Mouse (Mus musculus) kidney, adult 10 weeks (tissue): Measurements from ENCODE around the gene Heph. TPM values are rescaled to one million over a fixed set of nuclear protein-coding genes. Genes with fewer than 3 reads are reported as not detected.

Experiments used
- polyA plus RNA-seq: library from polyadenylated mRNA; stranded (reverse); fragments of 350-450 nt; fragmentation: Illumina TruSeq; extraction: RNeasy Lipid Tissue Mini Kit (QIAGEN cat#74804); gene quantifications from one replicate; pipeline ENCODE4 v1.2.3, GENCODE M21; 2014; ENCODE audit warnings: low read depth, low replicate concordance

The Heph gene
- 23.5 TPM for polyA plus RNA-seq

DNA sequence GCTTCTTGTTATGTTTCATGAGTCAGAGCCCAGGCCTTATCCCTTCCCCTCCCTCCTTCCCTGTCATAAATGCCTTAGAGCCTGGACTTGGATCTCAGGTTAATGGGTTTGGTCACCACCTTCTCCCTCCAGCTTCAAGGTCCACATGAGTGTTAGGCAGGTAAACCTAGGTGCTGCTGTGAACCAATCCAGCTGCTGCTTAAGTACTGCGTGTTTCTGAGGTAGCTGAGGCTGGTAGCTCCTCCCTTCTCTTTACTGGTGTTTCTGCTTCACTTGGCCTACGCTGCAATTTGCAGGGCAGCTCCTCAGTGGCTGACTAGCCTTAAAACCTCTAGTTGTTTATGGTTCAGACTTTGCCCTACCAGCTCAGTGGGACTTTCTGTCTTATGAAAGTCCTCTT, at the start of gene Heph:
Heph (plus strand) TSS at position 211 of the 400 bp plus-strand sequence.

DNA sequence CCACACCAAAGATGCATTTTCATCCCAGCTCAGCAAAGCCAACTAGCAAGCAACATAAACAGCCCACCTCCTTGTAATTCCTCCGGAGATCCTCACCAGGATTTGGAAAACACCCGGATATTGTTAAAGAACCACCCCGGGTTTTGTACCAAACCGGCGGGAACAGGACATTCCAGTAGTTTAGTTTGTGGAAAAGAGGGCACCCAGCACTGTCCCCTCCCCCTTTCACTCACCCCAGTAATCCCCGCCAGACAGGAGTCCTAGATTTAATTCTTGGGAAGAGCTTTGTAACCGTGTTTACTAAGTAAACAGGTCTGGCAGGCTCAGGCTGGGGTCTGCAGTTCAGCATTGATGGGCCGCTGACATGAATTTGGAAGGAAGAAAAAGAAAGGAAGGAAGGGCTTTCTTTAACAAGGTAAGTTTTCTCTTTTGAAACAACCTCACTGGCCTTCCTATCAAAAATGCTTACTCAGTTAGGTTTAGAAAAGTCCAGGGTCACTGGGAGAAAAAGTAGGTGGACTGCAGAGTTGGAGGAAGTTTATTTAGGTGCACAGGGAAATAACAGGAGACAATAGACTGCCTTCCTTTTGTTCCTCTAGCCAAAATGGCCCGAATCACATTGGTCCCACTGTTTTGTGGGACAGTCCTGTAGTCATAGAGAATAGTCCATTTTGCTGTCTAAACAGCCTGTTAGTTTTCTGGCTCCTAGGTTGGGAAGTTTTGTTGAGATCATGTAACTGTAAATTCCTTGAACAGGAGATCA, 1.2 kb downstream of the Heph start, which contains the start of gene Hsf3:
Hsf3 (minus strand) TSS at position 94 of the 763 bp plus-strand sequence.

Other genes with a start within 250 kb of the Heph start
- 0.32 TPM for gene Vsig4, start 161.9 kb upstream of the Heph start, polyA plus RNA-seq
- 1.1 TPM for gene Hsf3, start 935 bp downstream of the Heph start, polyA plus RNA-seq